Mouse (Mus musculus) hindbrain, embryonic 11.5 days (tissue): Measurements from ENCODE around the gene Tnfsf9. TPM values are rescaled to one million over a fixed set of nuclear protein-coding genes. Genes with fewer than 3 reads are reported as not detected.

Experiments
- ATAC-seq: fragments of 200-750 bp; cut with Nextera tagmentation; 2 replicates; pipeline ENCODE4 v1.8.0; 2017; ENCODE audit warnings: mild to moderate bottlenecking, moderate TSS enrichment, moderate library complexity; ENCODE audit not compliant: low FRiP score
- DNase-seq: peaks from one replicate; pipeline ENCODE4 v3.0.0-alpha.2; 2015; ENCODE audit warnings: low spot score
- H3K27ac ChIP-seq: fragments of 300-500 bp; sonication (generic); 2 replicates; pipeline ENCODE4 v1.5.1; 2014; ENCODE audit warnings: mild to moderate bottlenecking, low read depth, low read length
- H3K27me3 ChIP-seq: fragments of 300-500 bp; sonication (generic); 2 replicates; pipeline ENCODE4 v1.6.1; 2014; ENCODE audit warnings: mild to moderate bottlenecking, low read length, moderate library complexity, mixed read lengths; ENCODE audit not compliant: control insufficient read depth, insufficient read depth
- H3K36me3 ChIP-seq: fragments of 300-500 bp; sonication (generic); 2 replicates; pipeline ENCODE4 v1.6.1; 2014; ENCODE audit warnings: mild to moderate bottlenecking, low read length, moderate library complexity, mixed read lengths; ENCODE audit not compliant: control insufficient read depth, insufficient read depth
- H3K4me1 ChIP-seq: fragments of 300-500 bp; sonication (generic); replicated peaks from 2 replicates; pipeline ENCODE4 v1.6.1; 2014; ENCODE audit warnings: low read length, mixed read lengths; ENCODE audit not compliant: control insufficient read depth, insufficient read depth
- H3K4me2 ChIP-seq: fragments of 300-500 bp; sonication (generic); replicated peaks from 2 replicates; pipeline ENCODE4 v1.6.1; 2014; ENCODE audit warnings: mild to moderate bottlenecking, low read depth, low read length
- H3K4me3 ChIP-seq: fragments of 300-500 bp; sonication (generic); 2 replicates; pipeline ENCODE4 v1.5.1; 2014; ENCODE audit warnings: low read depth, low read length
- H3K9ac ChIP-seq: fragments of 300-500 bp; sonication (generic); 2 replicates; pipeline ENCODE4 v1.6.1; 2014; ENCODE audit warnings: low read depth, low read length
- H3K9me3 ChIP-seq: fragments of 300-500 bp; sonication (generic); 2 replicates; pipeline ENCODE4 v1.6.1; 2016; ENCODE audit warnings: low read length; ENCODE audit not compliant: control insufficient read depth
- WGBS: fragments of 180-500 bp; shearing (Covaris S2); extraction: QIAGEN DNeasy Blood & Tissue Kit; methylation state at CpG from one replicate; pipeline ENCODE4 v1.1.7; 2014; 5-methylcytosine and 5-hydroxymethylcytosine counted together
- polyA plus RNA-seq: library from polyadenylated mRNA; unstranded; fragments of >200 nt; fragmentation: Nextera tagmentation; extraction: Ambion mirVana; gene quantifications from 2 replicates; pipeline ENCODE4 v1.2.1, GENCODE M21; 2014

Gene Tnfsf9
- polyA plus RNA-seq, 1 experiment from 2014 or later, result 7.6 TPM

GRCm38 (mm10) chr17:57063031-57063430, 42.1 kb upstream of the Tnfsf9 start:
- peaks cover 31% of the 10 kb centered on the region for H3K27me3 ChIP-seq
- no peak for ATAC-seq
- H3K36me3 ChIP-seq, result no peaks in the 10 kb centered on the region
- no peaks in the 10 kb centered on the region for H3K9me3 ChIP-seq
- H3K4me3 ChIP-seq, result no peak overlapping the region
- WGBS, result 10% methylated on average over 8 of the region's 8 CpGs
- H3K9ac ChIP-seq, result no peak overlapping the region
- no peak overlapping the region for H3K4me2 ChIP-seq
- no peak for DNase-seq
- H3K27ac ChIP-seq, result no peak overlapping the region
- peaks cover 5% of the 10 kb centered on the region for H3K4me1 ChIP-seq

GRCm38 (mm10) chr17:57066908-57067307, 38.2 kb upstream of the Tnfsf9 start:
- no peak for DNase-seq
- Histone ChIP-seq H3K4me1 (peaks cover 6% of the 10 kb centered on the region), H3K4me2 (no peak overlapping the region), H3K27me3 (peaks cover 22% of the 10 kb centered on the region), H3K9ac (no peak overlapping the region), H3K9me3 (no peaks in the 10 kb centered on the region), H3K27ac (no peak overlapping the region), H3K36me3 (no peaks in the 10 kb centered on the region), H3K4me3 (no peak overlapping the region)
- ATAC-seq, result no peak
- WGBS, result 57% methylated on average over 5 of the region's 5 CpGs

GRCm38 (mm10) chr17:57070272-57070671, 34.9 kb upstream of the Tnfsf9 start:
- WGBS, result 8% methylated on average over 9 of the region's 9 CpGs
- Histone ChIP-seq H3K36me3 (no peaks in the 10 kb centered on the region), H3K27ac (no peak overlapping the region), H3K9ac (no peak overlapping the region), H3K9me3 (no peaks in the 10 kb centered on the region), H3K4me1 (peaks cover 2% of the 10 kb centered on the region; the same call in 1 of the 2 replicates), H3K4me2 (0 out of 2 replicates have a peak overlapping the region, but pooled peaks have one; percentile 0), H3K4me3 (peak overlapping the region; percentile 6; the same call in 1 of the 2 replicates), H3K27me3 (no peaks in the 10 kb centered on the region)
- peak; percentile 8 for DNase-seq
- no peak for ATAC-seq

- Histone ChIP-seq H3K27ac (no peak overlapping the region), H3K27me3 (no peaks in the 10 kb centered on the region), H3K4me2 (0 out of 2 replicates have a peak overlapping the region, but pooled peaks have one; percentile 0), H3K9me3 (no peaks in the 10 kb centered on the region), H3K9ac (no peak overlapping the region), H3K4me3 (peak overlapping the region; percentile 6; the same call in 1 of the 2 replicates), H3K36me3 (no peaks in the 10 kb centered on the region), H3K4me1 (0 out of 2 replicates have a peak, but pooled peaks cover 2% of the 10 kb centered on the region)
- DNase-seq (peak; percentile 80), ATAC-seq (peak; percentile 73)
- WGBS, result 5% methylated on average over 11 of the region's 11 CpGs
Measured at GRCm38 (mm10) chr17:57070699-57071098, 34.4 kb upstream of the Tnfsf9 start.

GRCm38 (mm10) chr17:57076916-57077315, 28.2 kb upstream of the Tnfsf9 start:
- no peak overlapping the region for H3K4me3 ChIP-seq
- no peak overlapping the region for H3K27ac ChIP-seq
- whole genome bisulfite sequencing, result 66% methylated on average over 3 of the region's 3 CpGs
- H3K9me3 ChIP-seq, result no peaks in the 10 kb centered on the region
- DNase-seq (no peak), ATAC-seq (no peak)
- H3K36me3 ChIP-seq, result no peaks in the 10 kb centered on the region
- H3K4me1 ChIP-seq, result no peaks in the 10 kb centered on the region
- no peak overlapping the region for H3K4me2 ChIP-seq
- H3K9ac ChIP-seq, result no peak overlapping the region
- H3K27me3 ChIP-seq, result no peaks in the 10 kb centered on the region

- no peak for DNase-seq
- H3K27me3 ChIP-seq, result no peaks in the 10 kb centered on the region
- no peaks in the 10 kb centered on the region for H3K36me3 ChIP-seq
- no peak for ATAC-seq
- H3K4me3 ChIP-seq, result no peak within 1 kb of the TSS
- WGBS, result 41% methylated on average over 6 of the region's 6 CpGs
- H3K4me2 ChIP-seq, result no peak within 1 kb of the TSS
- no peaks in the 10 kb centered on the region for H3K9me3 ChIP-seq
- H3K4me1 ChIP-seq, result no peaks in the 10 kb centered on the region
- H3K27ac ChIP-seq, result no peak within 1 kb of the TSS
- no peak within 1 kb of the TSS for H3K9ac ChIP-seq
Measured at GRCm38 (mm10) chr17:57078336-57078735, 26.8 kb upstream of the Tnfsf9 start, which contains the start of gene Dennd1c. Dennd1c (minus strand) TSS chr17:57078514.

- H3K27ac ChIP-seq, result no peak overlapping the region
- H3K27me3 ChIP-seq, result no peaks in the 10 kb centered on the region
- DNase-seq, result no peak
- no peaks in the 10 kb centered on the region for H3K36me3 ChIP-seq
- no peaks in the 10 kb centered on the region for H3K9me3 ChIP-seq
- no peak overlapping the region for H3K4me2 ChIP-seq
- H3K4me3 ChIP-seq, result no peak overlapping the region
- H3K4me1 ChIP-seq, result no peaks in the 10 kb centered on the region
- WGBS, result 75% methylated on average over 3 of the region's 3 CpGs
- no peak for ATAC-seq
- no peak overlapping the region for H3K9ac ChIP-seq
Measured at GRCm38 (mm10) chr17:57079919-57080318, 25.2 kb upstream of the Tnfsf9 start.

GRCm38 (mm10) chr17:57081234-57081842, 23.8 kb upstream of the Tnfsf9 start:
- ATAC-seq (no peak), DNase-seq (no peak)
- Histone ChIP-seq H3K9ac (no peak overlapping the region), H3K4me3 (no peak overlapping the region), H3K9me3 (no peaks in the 10 kb centered on the region), H3K4me1 (no peaks in the 10 kb centered on the region), H3K36me3 (no peaks in the 10 kb centered on the region), H3K27ac (no peak overlapping the region), H3K4me2 (no peak overlapping the region), H3K27me3 (no peaks in the 10 kb centered on the region)
- WGBS, result 95% methylated on average over 31 of the region's 31 CpGs

- 88% methylated on average over 5 of the region's 5 CpGs for WGBS
- H3K36me3 ChIP-seq, result no peaks in the 10 kb centered on the region
Measured at GRCm38 (mm10) chr17:57082481-57082880, 22.6 kb upstream of the Tnfsf9 start.

More at GRCm38 (mm10) chr17:57082481-57082880, 22.6 kb upstream of the Tnfsf9 start:
- ATAC-seq (no peak), DNase-seq (no peak)
- no peaks in the 10 kb centered on the region for H3K9me3 ChIP-seq
- H3K27ac ChIP-seq, result no peak overlapping the region
- no peak overlapping the region for H3K4me2 ChIP-seq
- 0 out of 2 replicates have a peak, but pooled peaks cover 1% of the 10 kb centered on the region for H3K27me3 ChIP-seq
- no peaks in the 10 kb centered on the region for H3K4me1 ChIP-seq
- H3K9ac ChIP-seq, result no peak overlapping the region
- no peak overlapping the region for H3K4me3 ChIP-seq
